8 mouse cellular contexts compared by ENCODE assay signal in genomic region chrX:51017851-51018785, GRCm38 (mm10). TPM values are rescaled to one million over a fixed set of nuclear protein-coding genes. Genes with fewer than 3 reads are reported as not detected.
DNase-seq lines count a peak whose midpoint lies in the region; ATAC-seq and TF ChIP-seq lines count a peak whose summit lies in the region.

TSS of gene Rap2c (minus strand) at chrX:51018018.

- H3K4me1 ChIP-seq in hindbrain, embryonic 16.5 days (ENCODE audit: control insufficient read depth, insufficient read depth, low read depth, low read length), result peaks cover 3% of the 10 kb centered on the region

- no peaks in the 10 kb centered on the region for H3K27me3 ChIP-seq in hindbrain, embryonic 16.5 days (replicated peaks; ENCODE audit: control insufficient read depth, insufficient read depth, low read length)

- peak within 1 kb of the TSS; percentile 80 for H3K9ac ChIP-seq in hindbrain, embryonic 16.5 days (ENCODE audit: low read depth, low read length)

- no peaks in the 10 kb centered on the region for H3K9me3 ChIP-seq in hindbrain, embryonic 16.5 days (ENCODE audit: control insufficient read depth, low read length)

- peak within 1 kb of the TSS; percentile 95 for H3K27ac ChIP-seq in gastrocnemius, adult 2 months
- peak within 1 kb of the TSS; percentile 91 for H3K27ac ChIP-seq in hindbrain, embryonic 16.5 days (ENCODE audit: low read depth, low read length)
- peak within 1 kb of the TSS; percentile 84 for H3K27ac ChIP-seq in left cerebral cortex, adult 2 months
- peak within 1 kb of the TSS; percentile 67 for H3K27ac ChIP-seq in macrophage

- peaks cover 47% of the 10 kb centered on the region for H3K79me2 ChIP-seq in macrophage (ENCODE audit: inconsistent target)

- peak within 1 kb of the TSS; percentile 83 for H3K4me3 ChIP-seq in gastrocnemius, adult 2 months
- peak within 1 kb of the TSS; percentile 60 for H3K4me3 ChIP-seq in hindbrain, embryonic 16.5 days (ENCODE audit: low read length)
- peak within 1 kb of the TSS; percentile 61 for H3K4me3 ChIP-seq in left cerebral cortex, adult 2 months
- peak within 1 kb of the TSS; percentile 56 for H3K4me3 ChIP-seq in macrophage (ENCODE audit: inconsistent target)

- TF ChIP-seq CTCF in gastrocnemius, adult 2 months (IDR thresholded peaks at IDR 0.05), result no peak
- no peak for TF ChIP-seq CTCF in left cerebral cortex, adult 2 months (IDR thresholded peaks at IDR 0.05)

- ATAC-seq in activated CD4-positive, CD25-positive, alpha-beta regulatory T cell, adult 4 months, result peak; percentile 65
- ATAC-seq in hindbrain, embryonic 16.5 days, result peak; percentile 89

- peak; percentile 45 to 49 for DNase-seq in cerebellum, postnatal 36 days
- peak; percentile 59 for DNase-seq in gastrocnemius, adult 2 months
- peak; percentile 28 to 30 for DNase-seq in left cerebral cortex, adult 2 months (ENCODE audit: extremely low spot score in 1 of 2, low spot score in 2 of 2)
- DNase-seq in right cerebral cortex, adult 2 months (ENCODE audit: low spot score in 2 of 2), result peak; percentile 37 to 43
- DNase-seq in urinary bladder, postnatal 25 days (ENCODE audit: low spot score), result peak; percentile 25

- no peaks in the 10 kb centered on the region for H3K36me3 ChIP-seq in hindbrain, embryonic 16.5 days (ENCODE audit: control insufficient read depth, insufficient read depth, low read length)
- no peaks in the 10 kb centered on the region for H3K36me3 ChIP-seq in macrophage (ENCODE audit: inconsistent target)

- 19% methylated on average over 13 of the region's 92 CpGs for WGBS in hindbrain, embryonic 16.5 days
- 31% methylated on average over 21 of the region's 92 CpGs for WGBS in macrophage (ENCODE audit: missing documents)

- H3K4me2 ChIP-seq in hindbrain, embryonic 16.5 days (ENCODE audit: low read length), result peak within 1 kb of the TSS; percentile 66

- intact Hi-C loops in gastrocnemius, adult 2 months (cut with DNase I), result no loop called here
- intact Hi-C loops in left cerebral cortex, adult 2 months (cut with DNase I), result no loop called here

RNA-seq across cellular contexts. Expression of gene Rap2c, which starts in this region (rescaled TPM):
- 10 to 100 TPM; 22.8 to 28.2 TPM for polyA plus RNA-seq in activated CD4-positive, CD25-positive, alpha-beta regulatory T cell, adult 4 months (2017; shearing (Covaris generic))
- 10 to 100 TPM; 21.8 to 23.3 TPM for total RNA-seq in gastrocnemius, adult 2 months (2021)
- 9.8 and 11.4 TPM in 2 replicates for polyA plus RNA-seq in hindbrain, embryonic 16.5 days (2015; fragmentation: Nextera tagmentation; extraction: Ambion mirVana)
- total RNA-seq in left cerebral cortex, adult 2 months (2021), result 10 to 100 TPM; 27.0 to 28.7 TPM
- total RNA-seq in macrophage (2018; cell fraction: chromatin; rRNA removed), result 10 to 100 TPM in 25 of 26 experiments, 1 to 10 TPM in 1; 9.6 to 67.1 (median 31.6) TPM
- total RNA-seq in macrophage (2018; cell fraction: cytosol; rRNA removed), result 100 to 1,000 TPM in 2 of 26 experiments, 10 to 100 TPM in 24; 46.9 to 105 (median 66.5) TPM
- 10 to 100 TPM; 24.1 to 98.4 (median 61.1) TPM for total RNA-seq in macrophage (2018; cell fraction: nucleus; rRNA removed)
- 30.1 to 54.2 TPM (median 51.7 TPM) in 3 replicates for polyA plus RNA-seq in macrophage (2018)

Comparison
In these comparisons a context has a peak if more than half of its experiments do, and no peak if none do; other contexts are left out.
1. Peak in every context shown above with its lines: DNase-seq, ATAC-seq, H3K4me3 ChIP-seq and H3K27ac ChIP-seq.